Mouse (Mus musculus) lung, embryonic 16.5 days (tissue): Measurements from ENCODE around the gene Kcnmb1. TPM values are rescaled to one million over a fixed set of nuclear protein-coding genes. Genes with fewer than 3 reads are reported as not detected.

ENCODE experiments used
- ATAC-seq: fragments of 200-750 bp; cut with Nextera tagmentation; 2 replicates; pipeline ENCODE4 v1.8.0; 2017; ENCODE audit warnings: low read depth, mild to moderate bottlenecking, moderate library complexity
- H3K27ac ChIP-seq: fragments of 300-500 bp; sonication (generic); 2 replicates; pipeline ENCODE4 v1.5.1; 2014; ENCODE audit warnings: mild to moderate bottlenecking, control low read depth, low read length
- H3K27me3 ChIP-seq: fragments of 300-500 bp; sonication (generic); 2 replicates; pipeline ENCODE4 v1.6.1; 2014; ENCODE audit warnings: low read depth, low read length, mixed read lengths; ENCODE audit not compliant: control insufficient read depth, insufficient read depth
- H3K36me3 ChIP-seq: fragments of 300-500 bp; sonication (generic); 2 replicates; pipeline ENCODE4 v1.6.1; 2014; ENCODE audit warnings: low read length; ENCODE audit not compliant: control insufficient read depth, insufficient read depth
- H3K4me1 ChIP-seq: fragments of 300-500 bp; sonication (generic); replicated peaks from 2 replicates; pipeline ENCODE4 v1.6.1; 2014; ENCODE audit warnings: low read length, mixed read lengths; ENCODE audit not compliant: control insufficient read depth, insufficient read depth
- H3K4me2 ChIP-seq: fragments of 300-500 bp; sonication (generic); 2 replicates; pipeline ENCODE4 v1.6.1; 2014; ENCODE audit warnings: low read depth, low read length, control low read depth
- H3K4me3 ChIP-seq: fragments of 300-500 bp; sonication (generic); 2 replicates; pipeline ENCODE4 v1.5.1; 2014; ENCODE audit warnings: mild to moderate bottlenecking, low read length, control low read depth
- H3K9ac ChIP-seq: fragments of 300-500 bp; sonication (generic); 2 replicates; pipeline ENCODE4 v1.6.1; 2014; ENCODE audit warnings: low read length, control low read depth
- H3K9me3 ChIP-seq: fragments of 300-500 bp; sonication (generic); 2 replicates; pipeline ENCODE4 v1.6.1; 2016; ENCODE audit warnings: low read length; ENCODE audit not compliant: control insufficient read depth
- whole genome bisulfite sequencing: fragments of 180-500 bp; shearing (Covaris S2); extraction: QIAGEN DNeasy Blood & Tissue Kit; methylation state at CpG from one replicate; pipeline ENCODE4 v1.1.7; 2014; 5-methylcytosine and 5-hydroxymethylcytosine counted together
- polyA plus RNA-seq: library from polyadenylated mRNA; unstranded; fragments of >200 nt; fragmentation: Nextera tagmentation; extraction: Ambion mirVana; gene quantifications from 2 replicates; pipeline ENCODE4 v1.2.1, GENCODE M21; 2015

The Kcnmb1 gene
- polyA plus RNA-seq, 1 experiment from 2014 or later, result 1.5 TPM

DNA sequence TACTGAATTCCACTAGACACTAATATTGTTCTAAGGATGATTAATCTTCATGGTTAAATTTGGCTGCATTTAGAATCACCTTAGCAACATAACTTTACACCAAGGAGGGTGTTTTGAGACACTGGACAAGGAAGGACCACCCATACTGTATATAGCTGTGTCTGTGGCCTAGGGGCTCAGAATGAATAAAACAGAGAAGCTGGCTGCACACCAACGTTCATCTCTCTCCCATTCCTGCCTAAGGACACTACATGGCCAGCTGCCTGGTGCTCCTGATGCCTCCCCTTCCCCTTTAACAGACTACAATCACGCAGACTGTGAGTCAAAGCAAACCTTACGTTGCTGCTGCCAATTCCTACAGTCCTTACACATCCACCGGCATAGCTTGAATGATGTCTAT lies 6.8 kb upstream of the Kcnmb1 start:
- Histone ChIP-seq H3K9ac (no peak overlapping the region), H3K4me3 (no peak overlapping the region), H3K27me3 (no peaks in the 10 kb centered on the region), H3K4me2 (no peak overlapping the region), H3K9me3 (no peaks in the 10 kb centered on the region), H3K27ac (no peak overlapping the region), H3K36me3 (no peaks in the 10 kb centered on the region), H3K4me1 (peaks cover 4% of the 10 kb centered on the region)
- 64% methylated on average over 4 of the region's 4 CpGs for WGBS
- no peak for ATAC-seq

- no peaks in the 10 kb centered on the region for H3K36me3 ChIP-seq
- no peak overlapping the region for H3K27ac ChIP-seq
- peaks cover 4% of the 10 kb centered on the region for H3K4me1 ChIP-seq
- ATAC-seq, result no peak
- no peak overlapping the region for H3K4me2 ChIP-seq
- H3K27me3 ChIP-seq, result no peaks in the 10 kb centered on the region
- H3K9ac ChIP-seq, result no peak overlapping the region
- 72% methylated on average over 5 of the region's 5 CpGs for WGBS
- H3K4me3 ChIP-seq, result no peak overlapping the region
- no peaks in the 10 kb centered on the region for H3K9me3 ChIP-seq
Observed at GRCm38 (mm10) chr11:33956623-33957022, 6.2 kb upstream of the Kcnmb1 start.

GRCm38 (mm10) chr11:33957595-33957994 lies 5.2 kb upstream of the Kcnmb1 start:
- 86% methylated on average over 6 of the region's 6 CpGs for WGBS
- Histone ChIP-seq H3K9me3 (no peaks in the 10 kb centered on the region), H3K4me3 (no peak overlapping the region), H3K27ac (no peak overlapping the region), H3K4me1 (peaks cover 4% of the 10 kb centered on the region), H3K27me3 (no peaks in the 10 kb centered on the region), H3K9ac (no peak overlapping the region), H3K36me3 (no peaks in the 10 kb centered on the region), H3K4me2 (no peak overlapping the region)
- ATAC-seq, result no peak

DNA sequence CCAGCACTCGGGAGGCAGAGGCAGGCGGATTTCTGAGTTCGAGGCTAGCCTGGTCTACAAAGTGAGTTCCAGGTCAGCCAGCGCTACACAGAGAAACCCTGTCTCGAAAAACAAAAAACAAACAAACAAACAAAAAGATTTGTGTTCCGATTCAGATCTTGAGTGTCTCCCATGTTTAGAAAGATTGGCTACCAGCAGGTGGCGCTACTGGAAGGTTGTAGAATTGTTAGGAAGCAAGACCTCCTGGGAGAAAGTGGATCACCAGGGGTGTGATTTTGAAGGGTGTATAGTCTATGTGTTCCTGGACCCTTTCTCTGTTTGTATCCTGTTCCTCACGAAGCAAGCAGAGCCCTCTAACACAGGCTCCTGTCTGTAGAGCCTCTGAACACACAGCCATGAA lies 4.1 kb upstream of the Kcnmb1 start:
- H3K9ac ChIP-seq, result no peak overlapping the region
- no peaks in the 10 kb centered on the region for H3K36me3 ChIP-seq
- H3K4me1 ChIP-seq, result peaks cover 7% of the 10 kb centered on the region; the same call in 1 of the 2 replicates
- no peak overlapping the region for H3K27ac ChIP-seq
- H3K4me2 ChIP-seq, result no peak overlapping the region
- no peak for ATAC-seq
- 70% methylated on average over 8 of the region's 8 CpGs for WGBS
- no peak overlapping the region for H3K4me3 ChIP-seq
- no peaks in the 10 kb centered on the region for H3K27me3 ChIP-seq
- no peaks in the 10 kb centered on the region for H3K9me3 ChIP-seq

- Histone ChIP-seq H3K4me3 (no peak overlapping the region), H3K9ac (no peak overlapping the region), H3K27ac (no peak overlapping the region; the same call in 1 of the 2 replicates), H3K4me1 (peaks cover 7% of the 10 kb centered on the region; the same call in 1 of the 2 replicates), H3K36me3 (no peaks in the 10 kb centered on the region), H3K9me3 (no peaks in the 10 kb centered on the region), H3K27me3 (no peaks in the 10 kb centered on the region), H3K4me2 (no peak overlapping the region)
- WGBS, result 25% methylated on average over 7 of the region's 7 CpGs
- no peak for ATAC-seq
Observed at GRCm38 (mm10) chr11:33962178-33962577, 635 bp upstream of the Kcnmb1 start.

- no peak overlapping the region for H3K27ac ChIP-seq
- H3K27me3 ChIP-seq, result no peaks in the 10 kb centered on the region
- no peak for ATAC-seq
- no peak overlapping the region for H3K4me3 ChIP-seq
- H3K4me1 ChIP-seq, result peaks cover 7% of the 10 kb centered on the region; the same call in 1 of the 2 replicates
- H3K9ac ChIP-seq, result no peak overlapping the region
- no peaks in the 10 kb centered on the region for H3K36me3 ChIP-seq
- 39% methylated on average over 2 of the region's 2 CpGs for WGBS
- H3K9me3 ChIP-seq, result no peaks in the 10 kb centered on the region
- H3K4me2 ChIP-seq, result no peak overlapping the region
Observed at GRCm38 (mm10) chr11:33965380-33965779, 2.6 kb downstream of the Kcnmb1 start.

DNA sequence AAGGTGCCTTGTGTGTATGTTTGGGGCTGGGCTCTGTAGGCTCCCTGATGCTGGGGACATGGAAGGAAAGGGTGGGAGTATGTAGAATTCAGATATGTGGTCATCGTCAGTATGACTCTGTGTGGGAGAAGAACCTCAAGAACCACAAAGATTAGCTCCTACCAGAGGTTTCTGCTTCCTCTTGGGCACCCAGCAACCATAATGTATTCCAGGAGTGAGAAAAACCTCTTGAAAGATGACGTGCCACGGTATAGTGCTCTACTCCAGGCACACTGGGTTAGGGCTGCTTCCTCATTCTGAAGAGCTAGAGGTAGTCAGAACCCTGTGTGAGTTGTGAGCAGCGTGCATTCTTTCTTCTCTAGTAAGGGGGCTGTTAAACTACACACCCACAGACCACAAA lies 4.9 kb downstream of the Kcnmb1 start:
- no peak overlapping the region for H3K9ac ChIP-seq
- no peaks in the 10 kb centered on the region for H3K27me3 ChIP-seq
- H3K36me3 ChIP-seq, result no peaks in the 10 kb centered on the region
- H3K4me3 ChIP-seq, result no peak overlapping the region
- H3K4me1 ChIP-seq, result peaks cover 6% of the 10 kb centered on the region; the same call in 1 of the 2 replicates
- no peak overlapping the region for H3K27ac ChIP-seq
- WGBS, result 65% methylated on average over 4 of the region's 4 CpGs
- no peaks in the 10 kb centered on the region for H3K9me3 ChIP-seq
- no peak for ATAC-seq
- H3K4me2 ChIP-seq, result no peak overlapping the region

DNA sequence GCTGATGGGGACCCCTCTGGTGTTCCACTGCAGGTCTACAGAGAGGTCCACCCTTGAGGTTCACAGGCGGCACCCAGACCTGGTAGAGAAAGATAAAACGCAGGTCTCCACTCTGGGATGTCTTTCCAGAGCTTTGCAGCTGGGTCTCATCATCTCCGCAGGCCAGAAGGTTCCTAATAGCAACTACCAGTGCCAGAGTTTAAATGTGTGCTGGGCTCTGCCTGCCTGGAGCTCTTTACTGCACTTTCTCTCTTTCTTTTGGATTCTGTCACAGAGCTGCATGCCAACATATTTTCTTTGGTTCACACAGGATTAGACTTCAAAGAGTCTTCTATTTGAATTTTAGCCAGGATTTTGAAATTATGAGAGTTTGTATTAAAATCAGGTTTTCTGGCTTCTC lies 6.4 kb downstream of the Kcnmb1 start:
- Histone ChIP-seq H3K9me3 (no peaks in the 10 kb centered on the region), H3K9ac (no peak overlapping the region), H3K27me3 (no peaks in the 10 kb centered on the region), H3K27ac (no peak overlapping the region), H3K4me3 (no peak overlapping the region), H3K4me1 (no peaks in the 10 kb centered on the region), H3K4me2 (no peak overlapping the region), H3K36me3 (no peaks in the 10 kb centered on the region)
- WGBS, result 61% methylated on average over 3 of the region's 3 CpGs
- ATAC-seq, result peak; percentile 47; the same call in 1 of the 2 replicates

- ATAC-seq, result no peak
- no peaks in the 10 kb centered on the region for H3K27me3 ChIP-seq
- H3K27ac ChIP-seq, result no peak overlapping the region
- no peaks in the 10 kb centered on the region for H3K36me3 ChIP-seq
- H3K4me3 ChIP-seq, result no peak overlapping the region
- no peaks in the 10 kb centered on the region for H3K4me1 ChIP-seq
- no peak overlapping the region for H3K9ac ChIP-seq
- no peaks in the 10 kb centered on the region for H3K9me3 ChIP-seq
- WGBS, result 76% methylated on average over 7 of the region's 7 CpGs
- H3K4me2 ChIP-seq, result no peak overlapping the region
Observed at GRCm38 (mm10) chr11:33972114-33972513, 9.3 kb downstream of the Kcnmb1 start.
